Mouse (Mus musculus) adrenal gland (tissue): ENCODE measurements around the gene Myo18b.

Experiments
- intact Hi-C: fragments of 180-260 bp; cut with DNase I; formaldehyde crosslinking; loops from one replicate; pipeline ENCODE4 v1.15.1; 2025

Myo18b gene

GRCm38 (mm10) chr5:112877391-112878115 is 18.6 kb downstream of the Myo18b start:
- intact Hi-C loops, result no loop called here

DNA sequence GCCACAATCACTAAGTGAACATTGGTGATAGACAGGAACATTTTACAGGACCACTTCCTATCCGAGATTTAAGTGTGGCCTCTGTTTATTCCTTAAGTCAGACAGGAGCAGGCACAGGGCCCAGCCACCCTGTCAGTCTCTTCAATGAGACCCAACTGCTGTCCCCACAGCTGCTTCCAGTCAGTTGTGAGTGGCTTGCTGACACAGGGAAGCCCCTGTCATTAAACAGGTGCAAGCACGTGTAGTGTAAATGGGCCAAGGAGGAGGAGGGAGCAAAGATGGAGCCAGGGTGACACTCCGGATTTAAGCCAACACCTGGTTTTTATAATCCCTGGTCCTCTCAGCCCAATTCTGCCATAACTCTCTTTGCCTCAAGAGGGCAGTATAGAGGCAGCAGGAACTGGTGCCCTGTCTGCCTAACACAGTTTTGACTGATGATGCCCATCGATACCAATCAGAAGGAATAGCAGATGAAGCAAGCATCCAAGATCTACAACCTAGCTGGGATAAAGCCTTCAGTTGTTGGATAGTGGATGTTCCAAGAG is 19.2 kb downstream of the Myo18b start:
- intact Hi-C loops, result no loop called here

GRCm38 (mm10) chr5:112872999-112873398 is 23.2 kb downstream of the Myo18b start:
- intact Hi-C loops, result no loop called here

DNA sequence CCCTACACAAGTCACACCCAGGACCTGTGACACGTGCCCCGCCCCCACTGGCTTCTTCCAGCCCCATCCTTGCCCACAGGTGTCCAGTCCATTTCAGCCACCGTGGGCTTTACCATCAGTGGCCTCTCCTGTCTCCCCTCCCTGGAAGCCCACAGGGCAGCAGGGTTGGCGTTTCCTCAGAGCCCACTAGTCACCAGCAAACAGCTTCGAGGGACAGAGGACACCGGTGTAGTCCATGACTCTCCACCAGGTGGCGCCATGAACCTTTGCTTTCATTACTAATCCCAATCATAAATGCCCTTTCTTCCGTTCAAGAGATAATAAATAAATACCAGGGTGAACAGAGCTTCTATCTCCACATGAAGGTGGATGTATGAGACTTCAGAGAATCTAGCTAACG is 25.4 kb downstream of the Myo18b start:
- intact Hi-C loops, result loop anchor here (1.0 kb wide), 1 partner anchor 184 kb away; no protein-coding TSS in a partner anchor

- intact Hi-C loops, result loop anchor here (10.0 kb wide), 1 partner anchor 434 kb away; no protein-coding TSS in a partner anchor
These were observed 27.5 kb downstream of the Myo18b start for GRCm38 (mm10) chr5:112868620-112869019.

DNA sequence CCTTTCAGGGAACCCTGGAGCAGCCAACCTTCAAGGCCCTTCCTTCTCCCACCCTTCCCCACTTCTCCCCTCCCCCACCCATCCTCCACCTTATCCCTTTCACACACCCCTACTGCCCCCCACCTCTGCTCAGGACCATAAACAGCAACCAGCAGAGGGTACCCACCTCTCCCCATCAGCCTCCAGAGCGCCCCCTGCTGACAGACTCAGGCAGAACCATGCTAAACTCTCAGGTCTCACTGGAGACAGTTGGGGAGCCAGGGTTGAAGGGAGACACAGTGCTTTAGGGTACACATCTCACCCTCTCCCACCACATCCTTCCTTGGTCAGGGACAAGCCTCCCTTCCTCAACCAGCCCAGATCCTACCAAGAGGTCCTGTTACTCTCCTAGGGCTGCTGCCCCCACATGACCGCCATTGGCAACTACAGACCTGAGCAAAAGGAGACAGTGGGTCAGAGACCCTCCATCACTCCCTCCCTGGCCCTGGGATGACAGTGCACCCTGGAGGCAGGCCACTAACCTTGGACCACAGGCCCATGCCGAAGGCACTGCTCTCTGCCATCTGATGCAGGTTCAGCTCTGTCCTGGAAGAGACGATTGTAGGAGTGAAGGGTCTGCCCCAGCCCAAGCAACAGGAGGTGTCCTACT is 31.3 kb downstream of the Myo18b start:
- intact Hi-C loops, result loop anchor here (2.0 to 10.0 kb wide), 3 partner anchors 16 to 430 kb away; no protein-coding TSS in a partner anchor

DNA sequence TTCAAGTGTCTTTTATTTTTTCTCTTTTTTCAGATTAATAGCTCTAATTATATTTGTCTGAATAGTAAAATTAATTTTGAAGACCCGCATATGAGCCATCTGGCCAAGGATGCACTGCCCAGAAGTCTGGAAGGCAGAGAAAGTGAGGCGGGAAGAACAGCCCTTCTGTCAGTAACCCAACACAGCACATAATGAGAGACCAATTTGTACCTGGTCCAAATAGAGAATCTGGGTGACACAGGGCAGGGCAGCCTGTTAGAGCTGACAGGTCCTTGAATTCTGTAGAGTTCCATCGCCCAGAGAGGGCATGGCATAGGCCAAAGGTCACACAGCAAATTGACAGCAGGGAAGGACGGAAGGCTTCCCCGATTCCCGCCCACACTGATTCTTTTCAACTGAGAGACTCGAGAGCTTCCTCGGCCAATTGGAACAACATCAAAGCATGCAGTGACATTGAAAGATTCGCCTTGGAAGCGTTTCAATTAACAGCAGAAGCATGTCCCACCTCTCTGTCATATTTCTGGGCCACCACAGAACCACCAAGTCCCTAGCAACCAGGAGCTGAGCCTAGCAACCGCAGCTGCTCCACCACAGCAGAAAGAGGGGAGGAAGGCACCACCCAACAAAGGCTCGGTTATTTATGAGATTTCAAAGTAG is 36.7 kb downstream of the Myo18b start:
- intact Hi-C loops, result loop anchor here (10.0 kb wide), 1 partner anchor 425 kb away; no protein-coding TSS in a partner anchor

DNA sequence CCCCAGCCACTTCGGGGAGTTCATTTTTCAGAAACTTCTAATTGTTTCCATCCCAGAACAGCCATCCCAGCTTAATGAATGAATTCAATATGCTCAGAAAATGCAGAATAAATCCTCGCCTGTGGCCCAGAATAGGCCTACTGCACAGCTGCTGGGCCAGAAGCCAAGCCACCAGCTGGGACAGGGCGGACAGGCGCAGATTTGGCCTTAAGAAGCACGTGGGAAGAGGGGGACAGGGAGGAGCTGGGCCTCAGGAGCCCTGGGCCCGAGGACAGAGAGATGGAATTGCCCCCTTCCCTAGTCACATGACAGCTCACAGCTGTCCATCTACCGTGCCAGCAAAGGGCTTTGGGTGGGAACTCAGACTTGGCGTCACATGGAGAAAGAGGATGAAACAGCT is 43.0 kb downstream of the Myo18b start:
- intact Hi-C loops, result no loop called here

DNA sequence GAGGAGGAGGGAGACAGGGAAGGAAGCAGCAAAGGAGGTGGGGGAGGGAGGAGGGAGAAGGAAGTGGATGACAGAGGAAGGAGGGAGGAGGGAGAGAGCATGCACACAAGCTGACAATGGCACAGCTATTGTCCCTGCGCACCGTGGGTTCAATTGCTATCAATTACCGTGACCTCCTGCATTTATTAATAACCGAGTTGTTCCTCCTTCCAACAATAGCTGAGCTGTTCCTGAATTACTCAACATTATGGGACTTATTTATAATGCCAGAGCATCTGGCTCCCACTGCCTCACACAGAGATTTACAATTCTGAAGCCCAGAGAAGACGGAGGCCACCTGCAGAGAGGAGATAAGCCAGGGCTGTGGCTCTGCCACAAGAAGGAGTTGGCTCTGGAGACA is 44.8 kb downstream of the Myo18b start:
- intact Hi-C loops, result no loop called here

DNA sequence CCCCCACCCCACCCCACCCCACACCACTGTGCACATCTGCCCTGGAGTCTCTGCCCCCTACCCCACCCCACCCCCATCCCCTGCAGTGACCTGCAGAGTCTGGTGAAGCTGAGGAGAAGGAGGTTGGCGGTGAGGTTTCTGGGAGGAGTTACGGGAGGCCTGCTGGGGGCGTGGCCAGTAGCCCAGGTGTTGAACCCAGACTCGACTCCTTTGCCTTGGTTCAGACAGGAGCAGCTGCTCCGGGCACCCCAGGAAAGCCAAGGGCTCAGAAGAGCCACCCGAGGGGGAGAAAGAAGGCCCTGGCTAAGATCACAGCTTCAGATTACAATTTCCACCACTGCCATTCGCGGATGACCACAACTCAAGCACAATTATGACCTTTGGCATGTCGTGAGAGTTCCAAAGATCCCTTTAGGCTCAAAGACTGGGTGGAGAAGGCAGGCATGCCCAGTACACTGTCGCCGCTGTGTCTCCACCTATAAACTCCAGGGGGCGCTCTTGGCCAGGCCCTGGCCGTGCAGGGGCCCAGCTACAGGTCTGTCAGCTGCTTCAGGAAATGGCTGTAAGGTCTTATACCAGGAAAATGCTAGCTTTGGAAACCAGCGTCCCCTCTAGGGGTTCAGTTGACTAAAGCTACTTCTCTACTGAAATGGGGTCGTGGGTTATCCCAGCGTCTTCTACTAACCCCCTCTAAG is 47.4 kb downstream of the Myo18b start:
- intact Hi-C loops, result loop anchor here (2.0 kb wide), 1 partner anchor 16 kb away; no protein-coding TSS in a partner anchor

DNA sequence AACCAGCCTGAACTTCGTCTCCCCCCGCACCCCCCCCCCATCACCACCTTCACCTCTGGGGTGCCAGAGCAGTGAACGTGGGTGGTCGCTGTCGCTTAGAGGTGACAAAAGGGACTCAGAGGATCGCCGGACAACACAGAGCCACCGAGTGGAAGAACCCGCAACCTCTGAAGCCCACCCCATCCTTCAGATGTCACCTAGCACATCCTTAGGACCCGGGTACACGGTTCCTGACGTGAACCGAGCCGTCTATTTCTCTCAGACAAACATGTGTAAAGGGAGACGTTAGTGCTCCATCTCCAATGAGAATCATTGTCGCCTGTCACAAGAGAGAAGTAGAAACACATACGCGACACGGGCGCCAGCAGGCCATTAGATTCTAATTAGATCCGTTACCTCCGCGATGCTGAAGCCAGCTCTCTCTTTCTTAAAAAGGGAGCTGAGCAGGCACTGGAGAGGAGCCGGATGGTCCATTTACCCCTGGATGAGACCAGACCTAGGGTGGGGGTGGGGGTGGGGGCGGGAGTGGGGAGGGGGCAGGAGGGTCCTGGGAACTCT is 48.1 kb downstream of the Myo18b start:
- intact Hi-C loops, result loop anchor here (2.0 kb wide), 1 partner anchor 17 kb away; no protein-coding TSS in a partner anchor

GRCm38 (mm10) chr5:112846146-112846545 is 50.0 kb downstream of the Myo18b start:
- intact Hi-C loops, result no loop called here

DNA sequence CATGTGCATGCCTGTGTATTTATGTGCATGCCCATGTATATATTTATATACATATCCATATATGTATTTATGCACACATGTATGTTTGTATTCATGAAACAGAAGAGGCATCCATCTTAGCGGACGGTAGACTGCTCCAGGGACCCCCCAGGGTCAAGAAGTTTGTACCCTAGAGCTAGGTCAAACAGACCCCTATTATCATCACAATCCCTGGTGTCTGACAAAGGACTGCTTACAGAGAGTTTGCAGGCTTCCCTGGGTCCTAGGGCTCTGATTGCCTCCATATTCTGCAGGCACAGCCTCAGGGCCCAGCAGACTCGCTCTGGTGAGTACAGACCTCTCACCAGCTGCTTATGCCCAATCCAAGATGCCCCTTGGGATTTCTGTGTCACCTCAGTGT is 51.7 kb downstream of the Myo18b start:
- intact Hi-C loops, result no loop called here

DNA sequence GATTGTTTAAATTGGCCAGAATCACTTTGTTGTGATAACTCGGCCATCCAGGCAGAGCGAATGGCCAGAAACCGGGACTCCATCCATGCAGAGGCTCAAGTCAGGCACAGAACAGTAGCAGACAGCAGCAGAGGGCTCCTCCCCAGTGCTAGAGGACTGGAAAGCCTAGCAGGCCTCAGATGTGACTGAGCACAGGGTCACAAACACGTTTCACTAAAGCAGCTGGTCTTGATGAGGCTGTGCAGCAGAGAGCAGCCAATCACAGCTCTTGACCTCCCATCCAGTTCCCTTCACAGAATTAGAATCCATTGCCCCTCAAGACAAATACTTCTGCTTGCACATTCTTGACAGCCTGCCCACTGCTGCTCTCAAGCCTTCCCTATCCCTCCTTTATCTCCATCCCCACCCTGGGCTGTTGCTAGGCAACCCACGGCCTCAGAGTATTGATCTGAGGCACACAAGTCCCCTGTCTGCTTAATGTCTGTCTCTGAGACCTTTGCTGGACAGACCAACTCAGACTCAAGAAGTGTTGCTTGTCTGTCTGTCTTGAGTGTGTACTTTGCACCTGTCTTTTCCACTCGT is 52.4 kb downstream of the Myo18b start:
- intact Hi-C loops, result no loop called here

GRCm38 (mm10) chr5:112842696-112843095 is 53.5 kb downstream of the Myo18b start:
- intact Hi-C loops, result no loop called here

GRCm38 (mm10) chr5:112841850-112842249 is 54.3 kb downstream of the Myo18b start:
- intact Hi-C loops, result no loop called here

GRCm38 (mm10) chr5:112834896-112835295 is 61.3 kb downstream of the Myo18b start:
- intact Hi-C loops, result no loop called here

- intact Hi-C loops, result no loop called here
These were observed 62.3 kb downstream of the Myo18b start for GRCm38 (mm10) chr5:112833866-112834265.

DNA sequence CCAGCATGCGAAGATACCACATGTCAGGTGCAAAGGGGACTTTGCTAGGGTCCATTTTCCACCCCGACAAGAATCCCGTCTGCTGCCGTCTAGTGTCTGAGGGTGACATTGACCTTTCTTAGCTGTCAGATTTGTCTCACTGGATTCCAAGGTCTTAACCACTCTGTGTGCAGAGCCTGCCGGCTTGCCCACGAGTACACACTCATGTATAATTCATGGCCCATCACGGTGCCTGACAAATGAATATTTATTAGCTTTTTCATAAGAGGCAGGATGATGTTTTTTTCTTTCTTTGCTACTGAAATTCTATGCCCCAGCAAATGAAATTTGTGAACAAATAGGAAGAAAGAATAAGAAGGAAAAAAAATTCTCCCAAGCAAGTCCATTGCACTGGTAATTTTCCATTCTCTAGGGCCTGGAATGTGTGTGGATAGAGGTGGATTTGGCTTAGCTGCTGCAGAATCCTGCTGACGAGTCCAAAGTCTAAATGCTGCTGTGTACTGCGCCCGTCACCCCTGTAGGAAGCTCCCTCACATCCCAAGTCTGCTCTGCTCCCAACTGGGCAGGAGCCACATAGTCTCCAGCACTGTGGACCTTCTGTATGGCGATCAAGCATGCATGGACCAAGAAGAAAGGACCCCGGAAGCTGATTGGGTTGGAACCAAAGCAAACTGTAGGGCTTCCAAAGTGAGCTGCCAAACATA is 70.9 kb downstream of the Myo18b start:
- intact Hi-C loops, result no loop called here

GRCm38 (mm10) chr5:112824376-112824775 is 71.8 kb downstream of the Myo18b start:
- intact Hi-C loops, result no loop called here
